ENCODE assay signal across 8 mouse cellular contexts in the genomic region with DNA sequence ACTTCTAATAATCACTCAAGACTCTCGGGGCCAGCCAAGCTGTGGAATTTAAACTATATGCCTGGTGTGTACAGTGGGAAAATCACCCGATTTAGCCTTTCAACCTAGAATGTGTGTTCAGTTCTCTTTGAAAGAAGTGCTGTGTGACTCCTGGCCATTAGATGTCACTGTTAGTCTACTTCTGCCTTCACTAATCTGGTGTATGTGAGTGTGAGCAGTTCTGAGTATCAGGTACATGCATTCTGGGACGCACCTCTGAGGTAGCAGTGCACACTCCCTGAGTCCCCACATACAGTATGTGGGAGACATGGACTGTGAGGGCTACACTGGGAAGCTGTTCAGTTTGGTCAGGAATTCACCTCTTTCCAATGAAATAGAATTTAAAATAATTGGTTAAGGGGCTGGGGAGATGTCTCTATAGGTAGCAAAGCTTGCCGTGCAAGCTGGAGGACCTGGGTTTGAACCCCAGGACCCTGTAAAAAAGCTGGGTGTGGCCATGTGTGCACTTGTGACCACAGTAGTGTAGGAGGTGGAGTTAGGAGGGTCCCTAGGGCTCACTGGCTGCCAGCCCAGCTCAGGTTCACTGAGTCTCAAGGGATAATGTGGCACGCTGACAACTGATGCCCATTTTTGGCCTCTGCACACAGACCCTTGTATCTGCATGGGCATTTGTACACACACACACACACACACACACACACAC. TPM values are rescaled to one million over a fixed set of nuclear protein-coding genes. Genes with fewer than 3 reads are reported as not detected.
DNase-seq lines count a peak whose midpoint lies in the region; ATAC-seq lines count a peak whose summit lies in the region.

No protein-coding gene starts in this region.

- H3K27me3 ChIP-seq in embryonic facial prominence, embryonic 11.5 days (ENCODE audit: control insufficient read depth, insufficient read depth, low read length): no peaks in the 10 kb centered on the region
- no peaks in the 10 kb centered on the region for H3K27me3 ChIP-seq in embryonic facial prominence, embryonic 10.5 days (replicated peaks; ENCODE audit: low read depth, poor library complexity, severe bottlenecking)
- no peaks in the 10 kb centered on the region for H3K27me3 ChIP-seq in limb, embryonic 13.5 days

- no peak overlapping the region for H3K4me3 ChIP-seq in embryonic facial prominence, embryonic 11.5 days (ENCODE audit: low read depth, low read length)
- no peak overlapping the region for H3K4me3 ChIP-seq in embryonic facial prominence, embryonic 10.5 days
- no peak overlapping the region for H3K4me3 ChIP-seq in limb, embryonic 13.5 days

- H3K4me1 ChIP-seq in embryonic facial prominence, embryonic 11.5 days (ENCODE audit: control insufficient read depth, insufficient read depth, low read length): no peaks in the 10 kb centered on the region
- H3K4me1 ChIP-seq in embryonic facial prominence, embryonic 10.5 days: peaks cover 8% of the 10 kb centered on the region
- peaks cover 9% of the 10 kb centered on the region for H3K4me1 ChIP-seq in limb, embryonic 13.5 days

- ATAC-seq in embryonic facial prominence, embryonic 11.5 days (replicated peaks; ENCODE audit: insufficient number of reproducible peaks, low FRiP score, low TSS enrichment, low read depth): no peak
- peak; percentile 99 for ATAC-seq in frontal cortex, adult (ENCODE audit: low TSS enrichment)
- peak; percentile 44; the same call in 1 of the 2 replicates for ATAC-seq in limb, embryonic 13.5 days (ENCODE audit: low FRiP score, low read depth)

- no peak overlapping the region for H3K4me2 ChIP-seq in embryonic facial prominence, embryonic 11.5 days (ENCODE audit: low read depth, low read length)
- H3K4me2 ChIP-seq in limb, embryonic 13.5 days (replicated peaks): no peak overlapping the region

- peak; percentile 61 for DNase-seq in embryonic facial prominence, embryonic 11.5 days (ENCODE audit: low spot score)
- DNase-seq in embryonic facial prominence, embryonic 10.5 days (ENCODE audit: low spot score): no peak
- peak; percentile 66 to 72 for DNase-seq in right cerebral cortex, adult 2 months (ENCODE audit: low spot score in 2 of 2)
- no peak for DNase-seq in right cerebral cortex, postnatal 14 days
- DNase-seq in retina, adult 2 months (ENCODE audit: low read depth, low spot score): peak; percentile 16
- no peak for DNase-seq in thymus, postnatal 14 days

- H3K36me3 ChIP-seq in embryonic facial prominence, embryonic 11.5 days (replicated peaks; ENCODE audit: control insufficient read depth, insufficient read depth, low read depth, low read length): no peaks in the 10 kb centered on the region
- no peaks in the 10 kb centered on the region for H3K36me3 ChIP-seq in embryonic facial prominence, embryonic 10.5 days (replicated peaks)
- no peaks in the 10 kb centered on the region for H3K36me3 ChIP-seq in limb, embryonic 13.5 days

- no peak overlapping the region for H3K27ac ChIP-seq in embryonic facial prominence, embryonic 11.5 days (replicated peaks; ENCODE audit: low read depth, low read length)
- no peak overlapping the region for H3K27ac ChIP-seq in embryonic facial prominence, embryonic 10.5 days (replicated peaks)
- no peak overlapping the region for H3K27ac ChIP-seq in limb, embryonic 13.5 days

- no peak overlapping the region for H3K9ac ChIP-seq in embryonic facial prominence, embryonic 11.5 days (replicated peaks; ENCODE audit: low read length)
- no peak overlapping the region for H3K9ac ChIP-seq in limb, embryonic 13.5 days

- WGBS in embryonic facial prominence, embryonic 11.5 days: 62% methylated on average over 5 of the region's 5 CpGs
- WGBS in embryonic facial prominence, embryonic 10.5 days: 69% methylated on average over 5 of the region's 5 CpGs
- 50% methylated on average over 5 of the region's 5 CpGs for WGBS in limb, embryonic 13.5 days

- H3K9me3 ChIP-seq in embryonic facial prominence, embryonic 11.5 days (replicated peaks; ENCODE audit: control insufficient read depth, low read length): no peaks in the 10 kb centered on the region
- H3K9me3 ChIP-seq in embryonic facial prominence, embryonic 10.5 days: no peaks in the 10 kb centered on the region
- no peaks in the 10 kb centered on the region for H3K9me3 ChIP-seq in limb, embryonic 13.5 days

RNA-seq across cellular contexts. Expression of a gene that starts 51.0 kb away (rescaled TPM):
- 20.7 and 21.1 TPM in 2 replicates for polyA plus RNA-seq in embryonic facial prominence, embryonic 11.5 days (2014; fragmentation: Nextera tagmentation; extraction: Ambion mirVana)
- 19.8 and 20.7 TPM in 2 replicates for polyA plus RNA-seq in embryonic facial prominence, embryonic 10.5 days (2016; fragmentation: Nextera tagmentation; extraction: Ambion mirVana)
- 18.9 and 20.9 TPM in 2 replicates for polyA plus RNA-seq in limb, embryonic 13.5 days (2015; fragmentation: Nextera tagmentation; extraction: Ambion mirVana)

RNA-seq across cellular contexts. Expression of a gene that starts 51.1 kb away (rescaled TPM):
- 674 and 686 TPM in 2 replicates for polyA plus RNA-seq in embryonic facial prominence, embryonic 11.5 days (2014; fragmentation: Nextera tagmentation; extraction: Ambion mirVana)
- polyA plus RNA-seq in embryonic facial prominence, embryonic 10.5 days (2016; fragmentation: Nextera tagmentation; extraction: Ambion mirVana): 693 and 727 TPM in 2 replicates
- polyA plus RNA-seq in limb, embryonic 13.5 days (2015; fragmentation: Nextera tagmentation; extraction: Ambion mirVana): 605 and 606 TPM in 2 replicates

Comparison
In these comparisons a context has a peak if more than half of its experiments do, and no peak if none do; other contexts are left out.
1. DNase-seq: peak in embryonic facial prominence, embryonic 11.5 days (single experiment), right cerebral cortex, adult 2 months (2 of 2) and retina, adult 2 months (single experiment); none in embryonic facial prominence, embryonic 10.5 days (single experiment), right cerebral cortex, postnatal 14 days (single experiment) and thymus, postnatal 14 days (single experiment).